Mouse (Mus musculus): Measurements from ENCODE around the gene Lhx6.

Gene Lhx6

GRCm38 (mm10) chr2:36035413-36036081 is 69.7 kb downstream of the Lhx6 start:
- no peak for DNase-seq (ENCODE audit: low spot score in 2 of 2)

DNA sequence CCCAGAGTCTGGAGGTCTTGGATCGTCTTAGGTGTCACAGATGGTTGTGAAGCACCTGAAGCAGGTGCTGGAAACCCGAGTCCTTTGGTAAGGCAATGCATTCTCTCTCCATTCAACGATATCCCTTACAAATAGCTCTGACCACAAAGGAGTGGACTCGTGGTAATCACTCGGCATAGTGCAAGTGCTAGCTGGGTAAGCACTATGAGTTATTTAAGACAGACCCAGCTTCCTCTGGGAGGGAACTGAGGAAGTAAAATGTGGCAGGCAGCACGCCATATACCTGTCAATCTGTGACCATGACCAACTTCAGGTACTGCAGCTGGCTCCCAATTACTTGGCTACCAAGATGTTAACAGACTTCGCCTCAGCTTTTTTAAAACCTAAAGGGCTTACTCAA is 70.3 kb downstream of the Lhx6 start:
- DNase-seq (ENCODE audit: low spot score in 2 of 2) = no peak

DNA sequence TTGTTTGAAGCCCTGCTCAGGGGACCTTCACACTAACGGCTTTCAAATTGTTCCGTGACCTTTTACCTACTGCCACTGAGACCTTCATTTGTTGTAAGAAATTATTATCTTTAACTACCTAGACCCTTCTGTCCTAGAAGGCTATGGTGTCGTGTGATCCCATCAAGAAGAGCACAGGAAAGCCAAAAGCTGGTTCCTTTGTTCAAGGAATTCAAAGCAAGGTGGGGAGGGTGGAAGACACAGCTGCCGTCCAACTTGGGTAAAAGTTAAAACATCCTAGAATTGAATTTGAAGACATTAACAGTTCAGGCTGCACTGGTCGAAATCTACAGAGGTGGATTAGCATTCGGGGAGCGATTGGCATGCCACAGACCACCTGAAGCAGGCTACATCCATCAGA is 71.2 kb downstream of the Lhx6 start:
- no peak for DNase-seq (ENCODE audit: low spot score in 2 of 2)

GRCm38 (mm10) chr2:36032884-36033283 is 72.3 kb downstream of the Lhx6 start:
- no peak for DNase-seq (ENCODE audit: low spot score in 2 of 2)
